Mouse (Mus musculus): ENCODE measurements around the gene Tsks.

Gene Tsks

GRCm38 (mm10) chr7:44978300-44978699 lies 35.3 kb downstream of the Tsks start:
- DNase-seq (ENCODE audit: low spot score): no peak

GRCm38 (mm10) chr7:44981539-44981938 lies 38.5 kb downstream of the Tsks start:
- no peak for DNase-seq (ENCODE audit: low spot score)

GRCm38 (mm10) chr7:44983085-44983484 lies 40.1 kb downstream of the Tsks start:
- DNase-seq (ENCODE audit: low spot score): peak; percentile 94

GRCm38 (mm10) chr7:44983944-44984832 lies 41.2 kb downstream of the Tsks start:
- DNase-seq (ENCODE audit: low spot score): no peak

GRCm38 (mm10) chr7:44984833-44985164 lies 41.8 kb downstream of the Tsks start:
- DNase-seq (ENCODE audit: low spot score): no peak

GRCm38 (mm10) chr7:44985595-44986191 lies 42.7 kb downstream of the Tsks start:
- DNase-seq (ENCODE audit: low spot score): peak; percentile 83

- peak; percentile 99 for DNase-seq (ENCODE audit: low spot score)
Observed at GRCm38 (mm10) chr7:44986192-44986878, 43.3 kb downstream of the Tsks start, which contains the start of gene Prmt1. Prmt1 (minus strand) TSS chr7:44986568.

GRCm38 (mm10) chr7:44986879-44987718 lies 44.1 kb downstream of the Tsks start:
- DNase-seq (ENCODE audit: low spot score): no peak

GRCm38 (mm10) chr7:44996672-44997071 lies 53.7 kb downstream of the Tsks start:
- DNase-seq (ENCODE audit: low spot score): no peak

- DNase-seq (ENCODE audit: low spot score): peak; percentile 97
Observed at GRCm38 (mm10) chr7:44997231-44997939, 54.4 kb downstream of the Tsks start, which contains the start of gene Irf3. Irf3 (plus strand) TSS chr7:44997648.

GRCm38 (mm10) chr7:44997940-44998428 lies 55.0 kb downstream of the Tsks start:
- DNase-seq (ENCODE audit: low spot score): no peak

- DNase-seq (ENCODE audit: low spot score): peak; percentile 29
Observed at GRCm38 (mm10) chr7:44998501-44998955, 55.5 kb downstream of the Tsks start, which contains the start of gene Bcl2l12. Bcl2l12 (minus strand) TSS chr7:44998712.

GRCm38 (mm10) chr7:44999753-45000152 lies 56.7 kb downstream of the Tsks start:
- no peak for DNase-seq (ENCODE audit: low spot score)

GRCm38 (mm10) chr7:45000539-45001114 lies 57.6 kb downstream of the Tsks start:
- no peak for DNase-seq (ENCODE audit: low spot score)

GRCm38 (mm10) chr7:45002440-45002839 lies 59.4 kb downstream of the Tsks start:
- DNase-seq (ENCODE audit: low spot score): no peak

- DNase-seq (ENCODE audit: low spot score): no peak
Observed at GRCm38 (mm10) chr7:45004546-45004945, 61.5 kb downstream of the Tsks start.

- no peak for DNase-seq (ENCODE audit: low spot score)
Observed at GRCm38 (mm10) chr7:45005321-45005992, 62.5 kb downstream of the Tsks start.

- DNase-seq (ENCODE audit: low spot score): no peak
Observed at GRCm38 (mm10) chr7:45006503-45006902, 63.5 kb downstream of the Tsks start.

- no peak for DNase-seq (ENCODE audit: low spot score)
Observed at GRCm38 (mm10) chr7:45007141-45007540, 64.1 kb downstream of the Tsks start.

Measured in retina, embryonic 14.5 days (tissue).